Mouse (Mus musculus) lung, adult 2 months (tissue): Measurements from ENCODE around the gene Srarp. TPM values are rescaled to one million over a fixed set of nuclear protein-coding genes. Genes with fewer than 3 reads are reported as not detected.

Source experiments
- DNase-seq: peaks from one replicate; pipeline ENCODE4 v3.0.0; 2022
- H3K4me1 ChIP-seq: fragments of 200-500 bp; 2 replicates; pipeline ENCODE4 v1.6.1; 2011; ENCODE audit warnings: low read length; ENCODE audit not compliant: control insufficient read depth, insufficient read depth
- H3K4me3 ChIP-seq: fragments of 200-500 bp; replicated peaks from 2 replicates; pipeline ENCODE3; 2011; ENCODE audit warnings: low read depth, mild to moderate bottlenecking, control low read depth, low read length; ENCODE audit errors: extremely low read depth
- CTCF ChIP-seq: fragments of 200-500 bp; IDR thresholded peaks from 2 replicates; pipeline ENCODE4 v1.5.1; 2011; ENCODE audit warnings: mild to moderate bottlenecking, low read length, control low read depth; ENCODE audit not compliant: insufficient read depth
- POLR2A ChIP-seq: fragments of 200-500 bp; IDR thresholded peaks from 2 replicates; pipeline ENCODE4 v1.6.1; 2011; ENCODE audit warnings: low read depth, mild to moderate bottlenecking, control low read depth, low read length, borderline replicate concordance; ENCODE audit errors: extremely low read depth
- WGBS: fragments of 180-500 bp; shearing (Covaris S2); methylation state at CpG from one replicate; pipeline ENCODE4 v1.1.7; 2018; 5-methylcytosine and 5-hydroxymethylcytosine counted together
- polyA plus RNA-seq: library from polyadenylated mRNA; depleted of rRNA; stranded (reverse); fragments of >200 nt; gene quantifications from 2 replicates; pipeline ENCODE4 v1.2.3, GENCODE M21; 2012

Gene Srarp
- polyA plus RNA-seq, 1 experiment, result 0.18 TPM

DNA sequence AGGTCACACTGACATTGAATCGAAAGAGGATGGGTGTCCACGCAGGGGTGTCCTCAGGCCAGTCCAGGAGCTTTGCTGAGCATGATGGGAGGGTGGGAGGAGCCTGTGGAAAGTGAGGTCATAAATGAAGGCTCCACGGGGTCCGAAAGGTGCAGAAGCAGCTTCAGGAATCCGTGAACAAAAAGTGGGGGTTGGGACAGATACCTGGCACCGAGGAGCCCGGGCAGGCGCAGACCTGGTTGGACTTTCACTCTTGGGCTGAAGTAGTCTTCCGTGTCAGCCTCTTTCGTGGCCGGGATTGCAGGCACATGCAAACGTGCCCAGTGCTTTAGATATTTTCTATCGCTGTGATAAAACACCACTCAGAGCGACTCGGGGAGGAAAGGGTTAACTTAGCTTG is 35.7 kb downstream of the Srarp start:
- DNase-seq, result no peak
- no peak overlapping the region for H3K4me3 ChIP-seq

DNA sequence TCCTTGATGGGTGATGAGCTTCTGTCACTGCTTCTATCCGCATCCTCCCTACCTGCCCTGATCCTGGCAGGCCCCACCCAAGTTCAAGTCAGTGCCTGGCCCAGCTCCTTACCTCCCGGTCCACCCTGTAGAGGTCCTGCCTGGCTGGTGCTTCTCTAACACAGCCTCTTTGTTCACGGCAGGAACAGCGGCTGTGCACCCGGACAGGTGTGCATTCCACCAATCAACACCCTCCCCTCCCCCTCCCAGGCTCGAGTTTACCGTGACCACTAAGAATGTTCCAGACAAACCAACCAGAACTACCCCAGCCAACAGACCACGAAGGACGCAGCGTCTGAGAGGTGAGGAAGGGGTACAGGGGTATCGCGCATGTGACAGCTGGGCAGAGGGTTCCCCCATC is 37.4 kb downstream of the Srarp start, which contains the start of gene Clcnka:
Gene Clcnka (minus strand): TSS at position 180 of the 400 bp plus-strand sequence.
- no peak within 1 kb of the TSS for H3K4me3 ChIP-seq
- WGBS, result 47% methylated on average over 12 of the region's 12 CpGs
- no peak for DNase-seq
- no peaks in the 10 kb centered on the region for H3K4me1 ChIP-seq
- TF ChIP-seq POLR2A (no peak), CTCF (no peak)

More for the DNA sequence above, 35.7 kb downstream of the Srarp start:
- TF ChIP-seq CTCF, result no peak
- TF ChIP-seq POLR2A, result no peak
- no peaks in the 10 kb centered on the region for H3K4me1 ChIP-seq
- 79% methylated on average over 15 of the region's 15 CpGs for WGBS

DNA sequence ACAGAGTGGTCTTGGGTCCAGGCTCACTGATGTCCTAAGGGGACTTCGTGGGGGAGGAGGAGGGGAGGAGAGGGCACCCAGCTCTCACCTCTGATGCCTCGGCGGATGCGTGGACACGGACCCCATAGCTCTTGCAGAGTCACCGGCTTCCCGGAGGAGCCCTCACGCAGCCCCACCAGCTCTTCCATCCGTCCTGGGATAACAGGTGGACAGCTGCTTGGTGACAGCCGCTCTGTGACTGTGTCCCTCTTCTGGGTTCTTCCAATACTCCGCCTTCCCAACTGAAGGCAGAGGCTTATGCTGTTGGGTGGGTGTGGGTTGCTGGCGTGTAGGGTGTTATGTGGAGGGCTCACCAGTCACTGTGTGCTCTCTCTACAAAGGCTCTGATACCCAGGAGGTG is 38.0 kb downstream of the Srarp start:
- H3K4me3 ChIP-seq, result no peak overlapping the region
- no peak for DNase-seq
- WGBS, result 68% methylated on average over 12 of the region's 12 CpGs
- no peaks in the 10 kb centered on the region for H3K4me1 ChIP-seq
- TF ChIP-seq POLR2A, result no peak
- no peak for TF ChIP-seq CTCF

DNA sequence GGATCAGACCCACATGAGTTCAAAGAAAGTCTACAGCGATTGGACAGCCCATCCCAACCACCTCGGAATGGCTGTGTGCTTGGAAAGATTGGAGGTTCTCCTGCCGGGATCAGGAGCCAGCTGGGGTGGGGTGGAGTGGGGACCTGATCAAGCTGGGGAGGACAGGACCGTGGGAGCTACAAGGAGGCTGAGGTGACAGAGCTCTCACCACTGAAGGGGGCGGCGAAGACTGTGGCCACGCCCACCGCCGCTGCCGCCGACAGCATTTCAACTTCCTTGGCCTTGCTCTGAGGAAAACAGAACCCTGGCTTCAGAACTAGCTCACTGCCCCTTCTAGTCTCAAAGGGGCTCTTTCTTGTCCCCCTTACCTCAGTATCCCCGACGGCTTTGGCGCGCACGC is 41.2 kb downstream of the Srarp start:
- H3K4me3 ChIP-seq, result no peak overlapping the region
- WGBS, result 20% methylated on average over 16 of the region's 16 CpGs
- no peak for DNase-seq
- no peak for TF ChIP-seq CTCF
- TF ChIP-seq POLR2A, result no peak
- no peaks in the 10 kb centered on the region for H3K4me1 ChIP-seq

DNA sequence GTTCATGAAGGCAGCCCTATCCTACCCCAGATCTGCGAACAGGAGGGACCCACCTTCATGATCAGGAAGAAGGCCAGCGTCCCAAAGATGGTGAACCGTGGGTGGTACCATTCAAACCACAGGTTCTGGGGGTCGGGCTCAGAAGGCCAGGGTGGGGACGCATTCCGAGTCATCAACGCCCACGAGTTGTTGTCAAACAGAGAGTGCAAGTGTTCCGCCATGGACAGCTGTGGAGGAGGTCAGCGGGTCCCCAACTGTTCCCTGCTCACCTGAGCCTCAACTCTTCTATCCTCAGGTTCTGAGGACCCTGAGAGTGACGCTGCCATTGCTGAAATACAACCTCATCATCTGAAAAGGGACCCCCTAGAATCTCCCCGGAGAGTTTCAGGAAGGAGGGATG is 44.6 kb downstream of the Srarp start:
- TF ChIP-seq CTCF, result no peak
- no peak for TF ChIP-seq POLR2A
- DNase-seq, result no peak
- WGBS, result 72% methylated on average over 12 of the region's 12 CpGs
- Histone ChIP-seq H3K4me3 (no peak overlapping the region), H3K4me1 (no peaks in the 10 kb centered on the region)

DNA sequence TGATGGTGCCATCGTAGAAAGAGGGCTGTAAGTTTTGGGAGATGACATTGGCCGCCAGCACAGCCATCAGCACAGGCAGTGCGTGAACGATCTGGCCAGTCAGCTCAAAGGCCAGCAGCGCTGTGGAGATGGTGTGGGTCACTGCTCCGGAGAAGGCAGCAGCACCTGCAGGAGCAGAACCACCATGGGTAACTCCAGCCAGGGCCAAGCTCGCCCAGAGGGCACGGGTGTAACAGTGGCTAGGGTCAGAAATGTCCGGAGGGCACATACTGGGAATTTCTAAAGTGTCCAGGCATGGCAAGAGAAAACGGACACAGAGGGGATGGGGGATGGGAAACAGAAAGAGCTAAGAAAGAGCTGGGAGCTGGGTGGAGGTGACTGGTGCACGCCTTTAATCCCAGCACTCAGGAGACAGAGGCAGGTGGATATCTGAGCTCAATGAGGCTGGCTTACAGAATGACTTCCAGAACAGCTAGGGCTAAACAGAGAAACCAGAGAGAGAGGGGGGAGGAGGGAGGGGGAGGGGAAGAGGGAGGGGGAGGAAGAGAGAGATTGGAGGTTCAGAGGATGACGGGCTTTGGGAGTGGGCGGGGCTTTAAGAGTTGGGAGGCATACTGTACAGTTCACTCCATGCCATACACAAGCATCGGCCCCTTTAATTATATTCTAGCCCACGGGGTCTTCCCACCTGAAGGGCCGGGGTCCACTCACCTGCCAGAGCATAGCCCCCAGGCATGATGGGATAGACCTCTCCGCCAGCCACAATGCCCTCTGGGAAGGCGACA is 46.3 kb downstream of the Srarp start:
- Histone ChIP-seq H3K4me3 (no peak overlapping the region), H3K4me1 (no peaks in the 10 kb centered on the region)
- no peak for DNase-seq
- WGBS, result 71% methylated on average over 18 of the region's 18 CpGs
- TF ChIP-seq POLR2A (no peak), CTCF (no peak)

DNA sequence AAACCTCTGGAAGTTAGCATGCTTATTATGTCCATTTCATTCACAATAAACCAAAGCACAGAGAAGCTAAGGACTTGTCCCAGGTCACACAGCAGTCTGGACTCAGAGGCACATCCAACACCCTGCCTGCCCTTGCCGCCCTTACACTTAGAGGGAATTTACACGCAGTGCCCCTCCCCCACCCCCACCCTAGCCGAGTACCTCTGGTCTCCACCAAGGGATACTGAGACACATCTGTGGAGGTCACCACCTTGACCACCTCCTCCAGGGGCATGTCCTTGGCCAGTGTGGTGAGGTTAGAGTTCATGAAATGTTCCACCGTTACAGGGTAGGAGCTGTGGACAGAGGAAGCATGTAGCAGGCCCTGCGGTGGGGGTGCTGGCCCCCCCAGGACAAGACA is 48.0 kb downstream of the Srarp start:
- TF ChIP-seq POLR2A (no peak), CTCF (no peak)
- no peak for DNase-seq
- WGBS, result 71% methylated on average over 5 of the region's 5 CpGs
- Histone ChIP-seq H3K4me3 (no peak overlapping the region), H3K4me1 (no peaks in the 10 kb centered on the region)

DNA sequence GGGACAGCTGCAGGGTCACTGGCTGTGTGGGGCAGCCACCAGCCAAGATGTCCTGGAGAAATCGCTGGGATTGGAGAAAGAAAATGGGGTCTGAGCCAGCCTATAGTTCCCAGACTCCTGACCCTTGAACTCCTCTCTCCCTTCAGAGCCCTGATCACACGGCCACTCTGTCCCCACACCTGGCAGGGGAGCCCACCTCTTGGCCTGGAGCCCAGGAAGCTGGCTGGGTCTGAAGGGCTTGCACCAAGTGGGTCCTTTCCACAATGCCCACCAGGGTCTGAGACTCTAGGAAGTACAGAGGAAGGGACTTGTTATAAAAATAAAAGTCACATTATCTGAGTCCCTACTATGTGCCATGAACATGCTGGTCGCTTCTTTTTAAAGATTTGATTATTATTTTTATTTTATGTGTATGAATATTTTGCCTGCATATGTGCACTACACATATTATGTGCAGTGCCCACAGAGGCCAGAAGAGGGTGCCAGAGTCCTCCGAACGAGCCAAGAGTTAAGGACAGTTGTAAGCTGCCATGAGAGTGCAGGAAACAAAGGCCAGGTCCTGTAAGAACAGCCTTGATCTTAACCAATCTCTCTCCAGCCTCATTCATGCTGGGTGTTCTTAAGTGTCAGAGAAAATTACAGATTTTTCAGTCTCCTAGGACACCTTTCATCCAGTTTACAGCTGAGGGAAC is 48.7 kb downstream of the Srarp start:
- TF ChIP-seq CTCF (peak; percentile 83), POLR2A (no peak)
- DNase-seq, result peak; percentile 72
- Histone ChIP-seq H3K4me1 (peaks cover 2% of the 10 kb centered on the region; the same call in 1 of the 2 replicates), H3K4me3 (no peak overlapping the region)
- 16% methylated on average over 5 of the region's 5 CpGs for WGBS

DNA sequence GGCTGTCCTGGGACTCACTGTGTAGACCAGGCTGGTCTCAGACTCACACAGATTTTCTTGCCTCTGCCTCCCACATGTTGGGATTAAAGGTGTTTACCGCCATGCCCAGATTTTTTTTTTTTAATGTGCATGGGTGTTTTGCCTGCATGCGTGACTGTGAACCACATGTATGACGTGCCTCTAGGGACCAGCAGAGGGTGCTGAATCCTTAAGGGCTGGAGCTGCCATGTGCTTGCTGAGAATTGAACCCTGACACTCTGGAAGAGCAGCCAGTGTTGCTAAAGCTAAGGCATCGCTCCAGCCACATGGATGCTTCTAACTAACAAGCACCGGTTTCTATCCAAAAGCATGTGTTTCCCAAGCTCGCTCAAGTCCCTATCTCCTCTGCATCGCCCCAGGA is 49.8 kb downstream of the Srarp start:
- DNase-seq, result no peak
- Histone ChIP-seq H3K4me3 (no peak overlapping the region), H3K4me1 (peaks cover 4% of the 10 kb centered on the region; the same call in 1 of the 2 replicates)
- 70% methylated on average over 7 of the region's 7 CpGs for WGBS
- no peak for TF ChIP-seq POLR2A
- TF ChIP-seq CTCF, result no peak
